Mouse (Mus musculus): ENCODE measurements around the gene Ntrk3.

The Ntrk3 gene

DNA sequence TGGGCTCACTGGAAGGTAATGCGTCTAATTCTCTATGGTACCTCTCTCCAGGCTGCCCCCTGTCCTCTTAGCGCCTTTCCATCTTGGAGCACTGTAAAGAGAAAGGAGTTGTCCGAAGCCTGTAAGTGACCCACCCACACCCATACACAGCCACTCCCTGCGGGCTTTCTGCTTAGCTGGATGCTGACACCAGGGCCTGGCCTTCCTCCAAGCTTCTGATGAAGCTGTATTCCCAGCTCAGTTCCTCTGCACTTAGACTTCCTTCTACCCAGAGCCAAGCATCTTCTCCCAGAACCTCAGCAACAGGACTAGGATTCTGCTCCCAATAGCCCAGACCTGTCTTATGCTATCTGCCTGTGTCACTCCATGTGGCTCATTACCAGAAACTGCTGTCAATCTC lies 114.1 kb downstream of the Ntrk3 start:
- DNase-seq (ENCODE audit: low read depth, low spot score), result no peak

DNA sequence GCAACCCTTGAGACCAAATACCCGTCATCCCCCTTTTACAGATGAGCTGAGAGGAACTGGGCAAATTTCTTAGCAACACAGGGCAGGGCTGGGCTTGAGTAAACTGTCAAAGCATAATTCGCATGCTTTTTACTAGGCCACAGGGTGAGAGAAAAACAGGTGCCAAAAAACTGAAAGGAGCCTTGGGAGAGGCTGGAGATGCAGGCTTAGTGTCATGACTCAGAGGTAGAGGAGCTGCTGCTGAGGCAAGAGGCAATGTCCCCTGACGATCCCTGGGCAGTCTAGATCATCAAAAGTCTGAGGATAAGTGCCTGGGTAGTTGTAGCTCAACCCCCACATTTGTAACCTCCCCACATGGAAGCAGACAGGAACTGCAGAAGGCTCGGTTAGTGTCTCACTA lies 116.7 kb downstream of the Ntrk3 start:
- no peak for DNase-seq (ENCODE audit: low read depth, low spot score)

DNA sequence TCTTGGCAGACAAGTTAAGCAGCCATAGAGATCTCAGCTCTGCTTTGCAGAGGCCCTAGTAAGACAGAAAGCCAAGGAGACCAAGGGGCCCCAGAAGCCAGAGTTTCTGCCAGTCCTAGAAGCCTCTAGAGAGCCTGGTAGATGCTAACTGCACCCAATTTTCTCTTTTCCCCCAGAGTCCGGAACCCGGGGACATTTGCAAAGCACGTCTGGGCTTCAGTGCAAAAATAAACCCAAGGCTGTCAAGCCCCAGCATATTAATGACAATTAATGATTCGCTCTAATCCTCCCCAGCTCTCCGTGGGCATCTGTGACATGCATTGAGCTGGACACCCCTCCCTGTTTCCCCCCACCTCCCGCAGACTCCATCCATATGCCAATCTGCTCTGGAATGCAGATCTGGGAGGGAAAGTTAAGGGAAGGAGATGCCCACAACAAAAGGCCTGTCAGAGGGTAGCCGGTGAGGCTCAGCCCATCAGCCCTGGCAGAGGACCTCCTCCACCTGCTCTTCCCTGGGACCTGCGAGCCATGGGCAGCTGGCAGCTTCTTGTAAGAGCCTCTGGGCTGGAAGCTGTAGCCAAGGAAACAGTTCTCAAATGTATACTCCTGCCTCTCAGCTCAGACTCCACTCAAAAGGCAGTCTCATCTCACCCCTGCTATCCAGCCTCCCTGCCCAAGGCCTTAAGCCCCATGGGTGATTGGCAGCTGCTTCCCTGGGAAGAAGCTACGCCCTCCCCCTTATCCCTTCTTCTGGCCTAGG lies 117.8 kb downstream of the Ntrk3 start:
- DNase-seq (ENCODE audit: low read depth, low spot score), result no peak

- DNase-seq (ENCODE audit: low read depth, low spot score), result no peak
Measured at GRCm38 (mm10) chr7:78605538-78606130, 132.2 kb downstream of the Ntrk3 start.

GRCm38 (mm10) chr7:78603922-78604321 lies 133.9 kb downstream of the Ntrk3 start:
- no peak for DNase-seq (ENCODE audit: low read depth, low spot score)

- DNase-seq (ENCODE audit: low read depth, low spot score), result no peak
Measured at GRCm38 (mm10) chr7:78601851-78602250, 136.0 kb downstream of the Ntrk3 start.

- DNase-seq (ENCODE audit: low read depth, low spot score), result no peak
Measured at GRCm38 (mm10) chr7:78600886-78601285, 136.9 kb downstream of the Ntrk3 start.

DNA sequence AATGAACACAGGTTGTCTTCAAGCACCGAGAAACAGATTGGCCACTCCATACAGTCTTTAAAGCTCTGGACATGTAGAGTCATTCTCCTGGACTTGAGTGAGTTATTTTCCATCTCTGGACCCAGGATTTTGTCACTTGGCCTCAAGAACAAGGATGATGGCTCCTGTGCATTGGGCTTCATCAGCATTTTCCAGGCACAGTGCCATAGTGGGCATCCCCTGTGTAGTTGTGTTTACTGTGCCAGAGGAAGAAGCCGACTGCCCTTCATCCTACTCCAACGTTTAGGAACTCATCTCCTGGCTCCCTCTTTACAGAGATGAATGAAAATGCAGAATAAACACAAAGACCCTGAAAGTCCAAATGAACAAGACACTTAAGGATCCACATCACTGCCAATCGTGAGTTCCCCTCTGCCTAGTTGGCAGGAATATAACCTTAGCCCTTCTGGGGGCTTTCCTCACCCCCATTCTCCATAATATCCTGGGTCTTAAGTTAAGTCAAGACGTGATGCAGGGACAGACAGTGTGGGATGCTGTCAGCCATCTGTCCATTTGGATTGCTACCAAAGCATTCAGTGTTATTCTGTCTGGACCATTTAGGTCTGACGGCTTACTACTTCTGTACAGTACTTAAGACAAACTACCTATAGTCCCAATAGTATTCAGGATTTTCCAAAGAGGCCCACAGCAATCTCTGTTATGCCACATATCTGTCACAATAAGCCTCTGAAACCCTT lies 137.7 kb downstream of the Ntrk3 start:
- DNase-seq (ENCODE audit: low read depth, low spot score), result no peak

- DNase-seq (ENCODE audit: low read depth, low spot score), result no peak
Measured at GRCm38 (mm10) chr7:78598147-78598546, 139.7 kb downstream of the Ntrk3 start.

DNA sequence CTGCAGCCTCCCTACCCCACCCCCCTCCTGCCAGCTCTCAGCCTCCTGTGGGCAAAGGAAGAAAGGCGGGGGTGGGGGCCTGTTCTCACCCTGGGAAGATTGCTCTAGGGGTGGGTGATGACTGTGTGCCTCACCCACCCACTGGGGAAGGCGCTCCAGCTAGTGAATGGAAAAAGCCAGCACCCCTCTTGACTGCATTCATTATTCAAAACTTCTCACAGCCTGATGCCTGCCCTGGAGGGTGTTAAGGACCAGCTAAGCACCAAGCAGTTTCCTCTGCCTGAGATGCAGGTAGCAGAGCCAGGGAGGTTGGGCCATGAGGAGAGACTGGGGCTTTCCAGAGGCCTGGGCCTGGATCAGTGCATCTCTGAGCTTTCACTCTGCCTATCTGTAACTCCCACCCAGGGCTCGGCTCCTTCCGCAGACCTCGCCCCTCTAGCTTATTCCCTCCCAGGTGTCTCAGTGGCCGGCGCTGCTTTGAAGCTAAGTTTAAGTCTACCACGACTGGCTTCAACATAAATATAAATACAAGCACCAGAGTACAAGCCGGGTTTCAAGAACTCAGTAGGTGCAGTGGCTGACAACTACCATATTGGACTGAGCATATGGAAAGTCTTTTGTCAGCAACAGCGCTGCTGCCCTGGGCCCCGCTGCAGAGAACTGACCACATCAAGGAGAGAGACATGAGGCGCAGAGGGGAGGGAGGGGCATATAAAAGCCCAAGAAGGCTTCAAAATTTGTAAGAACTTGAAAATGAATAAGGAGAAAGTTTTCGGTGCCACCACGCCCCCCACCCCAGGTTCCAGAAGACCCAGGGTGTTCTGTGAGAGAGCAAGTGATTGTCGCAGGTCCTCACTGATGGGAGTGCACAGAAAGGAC lies 140.3 kb downstream of the Ntrk3 start:
- DNase-seq (ENCODE audit: low read depth, low spot score), result no peak

- DNase-seq (ENCODE audit: low read depth, low spot score), result no peak
Measured at GRCm38 (mm10) chr7:78596556-78596955, 141.3 kb downstream of the Ntrk3 start.

DNA sequence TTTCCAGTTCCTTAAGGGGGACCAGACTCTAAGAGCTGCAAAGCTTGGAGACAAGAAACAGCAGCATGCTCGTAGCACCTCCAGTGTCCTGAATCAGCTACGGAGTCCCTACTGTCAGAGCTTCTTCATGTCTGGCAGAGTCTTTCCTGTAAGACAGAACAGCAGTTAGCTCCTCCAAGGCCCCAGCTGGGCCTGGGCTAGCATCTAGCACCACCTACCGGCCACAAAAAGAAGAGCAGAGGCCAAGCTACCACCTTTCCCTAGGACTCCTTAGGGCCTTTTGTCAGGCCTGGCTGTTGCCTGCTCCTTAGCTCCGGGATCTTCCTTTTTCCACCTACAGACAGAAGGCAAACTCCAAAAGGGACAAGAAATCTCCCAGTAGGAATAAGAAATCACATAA lies 141.9 kb downstream of the Ntrk3 start:
- peak; percentile 61 for DNase-seq (ENCODE audit: low read depth, low spot score)

- no peak for DNase-seq (ENCODE audit: low read depth, low spot score)
Measured at GRCm38 (mm10) chr7:78592948-78593347, 144.9 kb downstream of the Ntrk3 start.

DNA sequence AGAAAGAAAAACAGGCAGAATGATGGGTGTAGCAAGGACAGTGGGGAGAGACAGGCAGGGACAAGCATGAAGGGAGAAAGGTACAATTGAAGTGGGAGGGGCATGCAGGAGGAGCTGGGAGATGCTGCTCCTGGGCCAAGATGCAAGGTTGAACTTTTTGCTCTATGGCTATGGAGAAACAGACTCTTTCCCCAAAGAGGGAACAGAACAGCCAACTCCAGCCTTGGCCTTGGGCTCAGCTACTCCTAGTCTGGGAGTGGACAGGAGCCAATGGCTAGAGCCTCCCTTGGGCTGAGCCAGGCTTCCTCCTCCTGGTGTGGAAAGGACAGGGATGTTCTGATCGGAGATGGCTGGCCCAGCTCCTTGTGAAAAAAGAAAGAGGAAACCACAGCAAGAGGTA lies 145.6 kb downstream of the Ntrk3 start:
- DNase-seq (ENCODE audit: low read depth, low spot score), result no peak

GRCm38 (mm10) chr7:78589766-78590165 lies 148.0 kb downstream of the Ntrk3 start:
- DNase-seq (ENCODE audit: low read depth, low spot score), result no peak

DNA sequence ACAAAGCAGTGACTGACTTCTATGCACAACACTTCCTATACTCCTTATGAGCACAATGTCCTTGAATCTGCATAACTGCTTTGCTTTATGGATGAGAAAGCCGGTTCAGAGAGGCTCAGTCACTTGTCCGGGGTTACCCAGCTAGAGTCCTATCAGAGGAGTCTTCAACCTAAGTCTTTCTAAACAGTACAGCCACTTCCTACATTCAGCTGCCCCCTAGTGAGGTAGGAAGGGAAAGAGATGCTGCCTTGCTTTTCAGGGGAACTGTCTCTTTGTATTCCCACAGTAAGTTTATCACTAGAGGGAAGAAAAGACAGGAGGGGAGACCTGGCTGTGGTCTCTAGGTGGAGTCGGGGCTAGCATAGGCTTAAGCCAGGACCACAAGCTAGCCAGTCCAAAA lies 151.0 kb downstream of the Ntrk3 start:
- no peak for DNase-seq (ENCODE audit: low read depth, low spot score)

- DNase-seq (ENCODE audit: low read depth, low spot score), result no peak
Measured at GRCm38 (mm10) chr7:78585960-78586359, 151.9 kb downstream of the Ntrk3 start.

DNA sequence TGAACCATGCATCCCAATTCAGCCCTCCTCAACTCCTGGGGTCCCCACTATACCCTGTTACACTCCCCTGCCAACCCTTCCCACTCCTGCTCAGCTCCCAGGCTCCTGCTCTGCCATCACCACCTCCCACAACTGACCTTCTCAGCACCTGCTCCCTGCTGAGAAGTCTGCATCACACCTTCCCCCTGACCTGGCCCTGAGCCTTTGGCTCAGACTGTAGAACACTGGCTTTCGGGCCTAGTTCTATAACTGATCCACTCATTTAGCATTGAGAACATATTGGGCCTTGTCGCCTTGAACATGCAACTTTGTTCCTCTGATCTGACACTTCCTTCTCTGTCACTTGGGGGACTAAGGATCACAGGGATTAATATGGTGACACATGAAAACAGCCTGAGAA lies 152.9 kb downstream of the Ntrk3 start:
- no peak for DNase-seq (ENCODE audit: low read depth, low spot score)

GRCm38 (mm10) chr7:78584499-78584898 lies 153.3 kb downstream of the Ntrk3 start:
- DNase-seq (ENCODE audit: low read depth, low spot score), result no peak

DNA sequence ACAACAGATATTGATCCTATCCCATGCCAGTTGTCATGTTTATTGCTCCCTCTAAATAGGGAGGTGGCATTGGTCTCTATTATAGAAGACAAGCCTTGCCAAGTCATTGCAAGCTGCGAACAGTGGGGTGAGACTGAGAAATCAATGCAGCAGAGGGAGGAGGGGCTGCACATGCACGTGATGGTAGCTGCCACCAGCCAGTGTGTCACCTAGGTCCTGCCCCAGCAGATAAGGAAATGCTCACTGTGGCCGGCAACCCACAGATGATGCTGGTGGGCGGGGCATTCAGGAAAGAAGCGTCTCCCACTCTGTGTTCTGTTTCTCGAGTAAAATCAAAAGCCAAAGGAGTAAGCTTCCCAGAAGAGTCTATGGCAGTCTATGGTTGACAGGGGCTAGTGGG lies 154.1 kb downstream of the Ntrk3 start:
- no peak for DNase-seq (ENCODE audit: low read depth, low spot score)

GRCm38 (mm10) chr7:78581341-78581740 lies 156.5 kb downstream of the Ntrk3 start:
- DNase-seq (ENCODE audit: low read depth, low spot score), result no peak
